Mouse (Mus musculus) embryonic fibroblast, embryonic 13.5 days (primary cell): ENCODE data around the gene Frmpd3.

Source experiments
- CTCF ChIP-seq: IDR thresholded peaks from 2 replicates; pipeline ENCODE4 v1.5.1; 2011; ENCODE audit warnings: mild to moderate bottlenecking, control low read depth, low read length, moderate library complexity, borderline replicate concordance; ENCODE audit not compliant: insufficient read depth
- POLR2A ChIP-seq: IDR thresholded peaks from 2 replicates; pipeline ENCODE4 v1.6.1; 2011; ENCODE audit warnings: low read depth, mild to moderate bottlenecking, control low read depth, low read length, moderate library complexity

DNA sequence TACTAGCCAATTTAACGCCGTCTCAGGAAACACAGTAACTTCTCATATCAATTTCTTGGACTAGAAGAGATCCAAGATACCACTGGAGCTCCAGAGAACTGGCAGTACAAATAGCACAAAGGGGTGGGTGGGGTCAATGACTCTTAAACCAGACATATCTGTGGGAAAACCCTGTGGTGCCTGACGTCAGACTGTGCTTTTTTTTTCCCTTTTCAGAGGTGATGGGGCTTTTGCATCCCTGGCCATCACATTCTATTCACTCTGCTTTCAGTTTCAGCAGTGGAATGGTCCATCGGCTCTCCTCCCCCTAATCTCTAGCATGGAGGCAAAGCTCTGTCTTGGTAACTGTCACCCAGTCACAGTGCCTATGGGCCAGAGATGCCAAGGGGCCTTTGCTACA, 85.1 kb downstream of the Frmpd3 start:
- TF ChIP-seq CTCF = no peak
- TF ChIP-seq POLR2A = no peak
